Mouse (Mus musculus): ENCODE data around the gene Ubac1. TPM values are rescaled to one million over a fixed set of nuclear protein-coding genes. Genes with fewer than 3 reads are reported as not detected.

Ubac1 gene
- polyA plus RNA-seq, 1 experiment from 2014 or later = 104 TPM

DNA sequence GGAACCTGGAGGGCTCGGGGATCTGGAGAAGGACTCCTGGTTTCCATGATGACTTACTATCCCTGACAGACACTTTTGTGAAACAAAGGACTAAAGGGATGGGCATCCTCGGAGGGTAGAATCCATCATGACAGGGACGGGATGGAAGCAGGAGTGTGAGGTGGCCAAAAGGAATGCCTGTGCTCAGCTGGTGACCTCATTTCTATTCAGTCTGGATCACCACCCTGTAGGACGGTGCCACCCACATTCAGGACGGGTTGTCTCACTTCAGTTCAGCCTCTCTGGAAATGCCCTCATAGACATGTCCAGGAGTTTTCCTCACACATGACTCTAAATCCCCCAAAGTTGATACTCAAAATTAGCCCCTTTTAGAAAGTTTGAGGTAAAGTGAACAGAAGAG lies 34.9 kb downstream of the Ubac1 start:
- H3K4me1 ChIP-seq (replicated peaks) = peaks cover 17% of the 10 kb centered on the region
- H3K27me3 ChIP-seq = no peaks in the 10 kb centered on the region
- no peak overlapping the region for H3K4me2 ChIP-seq (replicated peaks)
- no peak overlapping the region for H3K4me3 ChIP-seq (replicated peaks)
- no peaks in the 10 kb centered on the region for H3K36me3 ChIP-seq
- H3K27ac ChIP-seq = no peak overlapping the region
- no peaks in the 10 kb centered on the region for H3K9me3 ChIP-seq
- no peak overlapping the region for H3K9ac ChIP-seq (replicated peaks)
- no peak for ATAC-seq
- WGBS = 67% methylated on average over 5 of the region's 5 CpGs

DNA sequence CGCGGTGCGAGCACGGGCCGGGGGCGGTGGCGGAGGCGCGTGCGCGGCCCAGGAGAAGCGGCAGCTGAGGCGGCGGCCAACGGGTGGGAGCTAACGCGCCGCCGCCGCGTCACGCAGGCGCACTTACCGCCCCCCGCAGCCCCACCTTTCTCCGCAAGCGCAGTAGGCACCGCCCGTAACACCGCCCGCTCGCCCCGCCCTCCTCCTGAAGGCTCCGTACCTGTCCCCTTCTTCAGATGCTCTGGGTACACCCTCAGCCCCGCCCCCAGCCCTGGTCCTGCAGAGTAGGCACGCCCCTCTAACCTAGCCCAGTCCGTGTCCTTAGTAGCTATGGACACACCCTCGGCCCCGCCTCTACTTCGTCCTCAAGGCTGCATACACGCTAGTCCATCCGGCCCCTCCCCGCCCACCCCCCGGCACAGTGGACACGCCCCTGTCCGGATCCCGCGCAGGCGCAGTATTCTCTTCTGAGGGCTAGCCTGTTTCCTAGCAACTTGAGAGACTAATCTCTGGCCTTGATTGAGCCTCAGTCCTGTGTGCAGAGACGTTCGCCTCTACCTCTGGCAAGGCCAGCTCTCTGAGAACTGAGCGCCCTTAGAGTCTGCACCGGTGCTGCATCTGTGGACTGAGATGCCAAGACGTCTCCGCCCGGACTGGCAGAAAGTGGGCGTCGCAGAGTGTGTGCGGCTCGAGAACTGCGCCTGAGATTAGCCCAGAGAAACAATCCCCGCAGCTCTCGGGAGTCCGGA lies 38.2 kb downstream of the Ubac1 start, which contains the start of gene Camsap1:
TSS of gene Camsap1 (minus strand) at position 124 of the 749 bp plus-strand sequence.
- H3K4me1 ChIP-seq (replicated peaks) = peaks cover 49% of the 10 kb centered on the region
- under 1% methylated on average over 57 of the region's 64 CpGs for WGBS
- H3K9ac ChIP-seq (replicated peaks) = peak within 1 kb of the TSS; percentile 99
- H3K9me3 ChIP-seq = no peaks in the 10 kb centered on the region
- H3K27me3 ChIP-seq = no peaks in the 10 kb centered on the region
- peak; percentile 99 for ATAC-seq
- H3K4me2 ChIP-seq (replicated peaks) = peak within 1 kb of the TSS; percentile 90
- H3K27ac ChIP-seq = peak within 1 kb of the TSS; percentile 96
- H3K4me3 ChIP-seq (replicated peaks) = peak within 1 kb of the TSS; percentile 97
- no peaks in the 10 kb centered on the region for H3K36me3 ChIP-seq

DNA sequence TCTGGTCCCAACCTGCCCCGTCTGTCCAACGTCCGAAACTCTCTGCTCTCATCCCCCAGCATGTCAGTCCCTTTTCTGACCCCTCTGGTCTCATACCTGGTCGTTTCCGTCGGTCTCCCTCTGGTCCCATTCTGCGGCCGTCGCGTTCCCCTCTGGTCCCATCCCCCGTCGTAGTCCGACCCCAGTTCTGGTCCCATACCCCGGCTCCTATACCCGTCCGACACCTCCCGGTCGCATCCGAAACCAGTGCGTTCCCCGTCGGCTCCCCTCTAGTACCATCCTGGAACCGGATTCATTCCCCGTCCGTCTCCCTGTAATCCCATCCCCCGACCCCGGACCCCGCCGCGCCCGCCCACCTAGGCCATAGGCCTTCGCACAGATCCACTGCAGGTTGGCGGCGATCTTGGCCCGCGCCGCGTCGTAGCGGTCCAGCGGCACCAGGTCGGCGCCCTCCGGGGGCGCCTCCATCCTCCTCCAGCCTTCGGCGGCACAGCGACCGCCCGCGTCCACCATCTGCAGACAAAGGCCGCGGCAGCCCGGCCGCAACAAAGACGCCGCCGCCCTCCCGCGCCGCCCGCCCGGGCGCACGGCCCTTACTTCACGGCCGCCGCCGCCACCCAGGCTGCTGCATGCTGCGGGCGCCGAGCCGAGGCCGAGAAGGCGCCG lies 39.0 kb downstream of the Ubac1 start:
- H3K27ac ChIP-seq = peak overlapping the region; percentile 96
- H3K27me3 ChIP-seq = no peaks in the 10 kb centered on the region
- peak overlapping the region; percentile 90 for H3K4me2 ChIP-seq (replicated peaks)
- no peaks in the 10 kb centered on the region for H3K9me3 ChIP-seq
- peak overlapping the region; percentile 97 for H3K4me3 ChIP-seq (replicated peaks)
- H3K9ac ChIP-seq (replicated peaks) = peak overlapping the region; percentile 99
- under 1% methylated on average over 67 of the region's 76 CpGs for WGBS
- no peaks in the 10 kb centered on the region for H3K36me3 ChIP-seq
- no peak; the same call in 1 of the 2 replicates for ATAC-seq
- peaks cover 57% of the 10 kb centered on the region for H3K4me1 ChIP-seq (replicated peaks)

DNA sequence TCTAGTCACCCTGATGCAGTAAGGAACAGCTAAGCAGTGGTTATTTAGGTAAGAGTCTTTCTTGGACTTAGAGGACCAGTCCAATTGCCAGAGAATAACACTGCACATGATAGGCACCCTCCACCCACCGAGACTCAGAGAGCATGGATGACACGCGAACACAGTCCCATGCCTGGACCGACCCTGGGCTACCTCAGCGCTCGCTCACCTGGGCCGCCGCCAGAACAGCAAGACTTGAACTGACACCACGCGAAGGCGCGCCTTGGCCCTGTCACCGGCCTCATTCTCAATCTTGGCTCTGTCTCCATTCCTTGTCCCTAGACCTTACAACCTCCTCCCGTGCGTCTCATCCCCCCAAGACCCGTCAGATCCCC lies 39.5 kb downstream of the Ubac1 start:
- Histone ChIP-seq H3K27ac (peak overlapping the region; percentile 96), H3K4me1 (replicated peaks) (peaks cover 57% of the 10 kb centered on the region), H3K4me2 (replicated peaks) (peak overlapping the region; percentile 90), H3K9ac (replicated peaks) (peak overlapping the region; percentile 99), H3K36me3 (no peaks in the 10 kb centered on the region), H3K9me3 (no peaks in the 10 kb centered on the region), H3K27me3 (no peaks in the 10 kb centered on the region), H3K4me3 (replicated peaks) (peak overlapping the region; percentile 97)
- under 1% methylated on average over 16 of the region's 16 CpGs for WGBS
- ATAC-seq = no peak

DNA sequence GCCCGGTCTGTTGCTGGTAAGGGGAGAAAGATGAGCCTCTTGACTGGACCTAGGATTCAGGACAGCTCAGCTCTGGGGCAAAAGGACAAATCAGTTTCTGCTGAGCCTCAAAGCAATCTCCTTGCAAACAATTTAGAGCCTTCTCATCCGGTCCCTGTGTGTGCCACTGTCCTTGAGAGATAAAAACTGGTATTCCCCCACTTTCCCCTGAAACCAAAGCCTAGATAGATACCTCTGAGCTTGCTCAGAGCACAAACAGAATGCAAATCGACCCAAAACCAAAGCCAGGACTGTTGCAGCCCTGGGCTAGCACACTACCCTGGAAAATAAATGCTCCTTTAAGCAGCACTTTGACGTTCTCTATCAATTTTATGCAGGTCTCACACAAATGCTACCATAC lies 42.5 kb downstream of the Ubac1 start:
- no peaks in the 10 kb centered on the region for H3K9me3 ChIP-seq
- H3K36me3 ChIP-seq = no peaks in the 10 kb centered on the region
- ATAC-seq = no peak
- H3K27me3 ChIP-seq = no peaks in the 10 kb centered on the region
- 90% methylated on average over 4 of the region's 4 CpGs for WGBS
- H3K4me2 ChIP-seq (replicated peaks) = no peak overlapping the region
- H3K27ac ChIP-seq = no peak overlapping the region
- no peak overlapping the region for H3K9ac ChIP-seq (replicated peaks)
- no peak overlapping the region for H3K4me3 ChIP-seq (replicated peaks)
- H3K4me1 ChIP-seq (replicated peaks) = peaks cover 54% of the 10 kb centered on the region

DNA sequence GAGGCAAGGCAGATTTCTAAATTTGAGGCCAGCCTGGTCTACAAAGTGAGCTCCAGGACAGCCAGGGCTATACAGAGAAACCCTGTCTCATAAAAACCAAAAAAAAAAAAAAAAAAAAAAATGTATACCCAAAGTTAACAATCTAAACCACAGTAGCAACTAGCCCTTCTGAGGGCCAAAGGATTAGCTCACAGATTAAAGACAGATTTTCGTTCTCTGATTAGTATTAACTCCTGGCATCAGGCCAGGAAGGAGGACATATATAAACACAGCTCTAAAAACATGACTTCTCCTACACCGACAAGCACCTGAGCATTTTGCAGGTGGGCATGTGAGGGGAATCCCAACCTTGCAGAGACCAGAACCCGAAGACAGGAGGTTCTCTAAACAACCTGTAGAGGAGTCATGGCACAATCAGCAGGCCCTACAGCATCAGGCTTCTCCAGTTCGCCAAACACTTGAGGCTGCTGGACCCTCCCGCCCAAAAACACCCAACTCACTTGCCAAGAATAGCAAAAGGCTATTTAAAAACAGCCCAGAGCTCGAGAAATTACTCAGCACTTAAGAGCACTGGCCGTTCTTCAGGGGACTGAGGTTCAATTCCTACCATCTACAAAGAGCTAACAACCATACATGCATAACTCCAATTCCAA lies 43.8 kb downstream of the Ubac1 start:
- H3K4me2 ChIP-seq (replicated peaks) = no peak overlapping the region
- peaks cover 3% of the 10 kb centered on the region; the same call in 1 of the 2 replicates for H3K36me3 ChIP-seq
- H3K27me3 ChIP-seq = no peaks in the 10 kb centered on the region
- ATAC-seq = no peak
- no peak overlapping the region for H3K9ac ChIP-seq (replicated peaks)
- no peaks in the 10 kb centered on the region for H3K9me3 ChIP-seq
- WGBS = 82% methylated on average over 7 of the region's 7 CpGs
- H3K4me1 ChIP-seq (replicated peaks) = peaks cover 52% of the 10 kb centered on the region
- no peak overlapping the region for H3K27ac ChIP-seq
- H3K4me3 ChIP-seq (replicated peaks) = no peak overlapping the region

DNA sequence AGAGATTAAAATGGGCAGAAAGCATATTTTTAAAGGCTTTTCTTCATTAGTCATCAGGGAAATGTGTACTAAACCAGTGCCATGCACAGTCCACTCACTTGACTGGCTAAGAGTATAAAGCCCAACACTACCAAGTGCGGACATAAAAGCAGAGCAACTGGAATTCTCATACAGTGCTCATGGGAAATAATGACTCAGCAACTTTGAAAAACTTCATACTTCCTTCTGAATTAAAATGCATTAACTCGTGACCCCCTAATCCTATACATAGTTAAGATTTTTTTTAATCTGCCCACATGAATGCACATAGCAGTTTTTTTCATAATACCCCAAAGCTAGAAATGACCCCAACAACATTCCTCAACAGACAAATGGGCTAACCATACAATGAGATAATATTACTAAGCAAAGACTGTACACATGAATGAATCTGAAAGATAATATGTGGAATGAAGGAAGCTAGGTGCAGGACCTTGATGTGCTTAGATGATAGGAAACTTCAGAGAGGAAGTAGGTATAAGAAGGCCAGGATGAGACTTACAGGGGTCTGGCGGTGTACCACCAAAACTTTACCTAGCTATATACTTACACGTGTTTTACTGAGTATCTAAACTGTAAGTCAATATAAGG lies 46.3 kb downstream of the Ubac1 start:
- H3K27me3 ChIP-seq = no peaks in the 10 kb centered on the region
- H3K36me3 ChIP-seq = peaks cover 6% of the 10 kb centered on the region; the same call in 1 of the 2 replicates
- H3K4me3 ChIP-seq (replicated peaks) = no peak overlapping the region
- no peak for ATAC-seq
- no peak overlapping the region for H3K9ac ChIP-seq (replicated peaks)
- H3K4me2 ChIP-seq (replicated peaks) = no peak overlapping the region
- peaks cover 39% of the 10 kb centered on the region for H3K4me1 ChIP-seq (replicated peaks)
- 89% methylated on average over 4 of the region's 4 CpGs for WGBS
- no peak overlapping the region for H3K27ac ChIP-seq
- no peaks in the 10 kb centered on the region for H3K9me3 ChIP-seq

DNA sequence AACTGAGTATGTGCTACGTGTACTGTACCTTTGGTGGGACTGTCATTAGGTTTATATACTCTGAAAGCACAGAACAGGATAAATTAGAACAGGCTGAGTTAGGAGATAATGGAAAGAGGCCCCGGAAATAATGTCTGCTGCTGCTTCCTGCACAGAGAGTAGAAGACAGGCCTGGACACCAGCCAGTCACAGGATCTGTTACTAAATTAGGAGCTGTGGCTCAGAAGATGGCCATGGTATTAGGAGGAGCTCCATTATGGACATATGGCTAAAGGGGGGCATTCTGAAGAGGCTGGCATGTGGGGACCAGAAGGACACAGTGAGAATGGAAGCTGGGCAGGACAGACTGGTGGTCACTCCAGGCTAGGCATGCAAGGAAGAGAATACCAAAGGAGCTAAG lies 51.1 kb downstream of the Ubac1 start:
- peaks cover 27% of the 10 kb centered on the region for H3K4me1 ChIP-seq (replicated peaks)
- no peak overlapping the region for H3K4me2 ChIP-seq (replicated peaks)
- no peak overlapping the region for H3K4me3 ChIP-seq (replicated peaks)
- H3K9me3 ChIP-seq = no peaks in the 10 kb centered on the region
- H3K27ac ChIP-seq = no peak overlapping the region
- ATAC-seq = no peak
- H3K36me3 ChIP-seq = peaks cover 20% of the 10 kb centered on the region
- no peaks in the 10 kb centered on the region for H3K27me3 ChIP-seq
- 86% methylated on average over 2 of the region's 2 CpGs for WGBS
- H3K9ac ChIP-seq (replicated peaks) = no peak overlapping the region

DNA sequence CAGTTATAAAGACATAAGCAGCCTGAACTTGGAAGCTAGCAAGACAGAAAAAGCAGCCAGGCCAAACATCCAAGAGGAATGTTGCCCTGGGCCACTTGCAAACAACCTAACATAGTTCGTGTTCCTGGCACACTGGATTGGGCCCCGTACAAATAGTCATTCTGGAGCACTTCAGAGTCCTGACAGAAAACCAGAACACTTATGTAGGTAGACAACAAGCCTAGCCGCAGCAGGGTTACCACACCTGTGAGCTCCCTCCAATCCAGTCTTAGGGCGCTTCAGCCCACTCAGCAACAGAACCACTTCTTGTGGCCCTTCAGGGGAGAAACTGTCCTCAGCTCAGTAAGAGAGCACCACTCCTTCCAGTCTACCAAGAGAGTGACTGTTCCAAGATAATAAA lies 52.2 kb downstream of the Ubac1 start:
- Histone ChIP-seq H3K27me3 (no peaks in the 10 kb centered on the region), H3K4me2 (replicated peaks) (no peak overlapping the region), H3K4me3 (replicated peaks) (no peak overlapping the region), H3K36me3 (peaks cover 31% of the 10 kb centered on the region), H3K27ac (no peak overlapping the region), H3K9me3 (no peaks in the 10 kb centered on the region), H3K4me1 (replicated peaks) (peaks cover 27% of the 10 kb centered on the region), H3K9ac (replicated peaks) (no peak overlapping the region)
- no peak for ATAC-seq
- 93% methylated on average over 4 of the region's 4 CpGs for WGBS

DNA sequence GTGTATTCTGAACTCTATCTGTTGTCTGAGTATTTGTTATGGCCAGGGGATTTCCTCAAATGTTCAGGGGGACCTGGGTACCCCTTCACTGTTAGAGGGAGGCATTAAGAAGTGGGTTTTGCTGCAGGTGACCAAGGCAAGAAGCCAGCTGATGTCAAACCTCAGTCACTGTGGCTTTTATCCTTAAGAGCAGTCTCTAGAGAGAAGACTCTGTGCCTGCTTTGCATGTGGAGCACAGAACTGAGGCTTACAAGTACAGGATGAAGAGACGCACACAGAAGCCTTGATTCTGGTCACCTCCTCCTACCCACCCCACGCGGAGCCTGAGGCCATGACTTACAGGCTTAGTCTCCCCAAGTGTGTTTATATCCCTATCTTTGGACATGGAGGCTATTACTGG lies 72.3 kb downstream of the Ubac1 start:
- Histone ChIP-seq H3K27ac (no peak overlapping the region), H3K9me3 (no peaks in the 10 kb centered on the region), H3K9ac (replicated peaks) (no peak overlapping the region), H3K27me3 (no peaks in the 10 kb centered on the region), H3K4me3 (replicated peaks) (no peak overlapping the region), H3K36me3 (peaks cover 73% of the 10 kb centered on the region), H3K4me2 (replicated peaks) (no peak overlapping the region), H3K4me1 (replicated peaks) (no peaks in the 10 kb centered on the region)
- no peak for ATAC-seq
- 87% methylated on average over 3 of the region's 3 CpGs for WGBS
